Mouse (Mus musculus) ES-CJ7 (cell line): Measurements from ENCODE around the gene Mrpl14.

Experiments used
- DNase-seq: peaks from one replicate; pipeline ENCODE4 v3.0.0; 2011; ENCODE audit warnings: low read depth, low spot score

The Mrpl14 gene

GRCm38 (mm10) chr17:45686093-45686619 is at the start of gene Mrpl14:
Mrpl14 (plus strand) TSS chr17:45686322.
- peak; percentile 93 for DNase-seq

- DNase-seq = no peak
Measured at GRCm38 (mm10) chr17:45638596-45639295, 47.4 kb upstream of the Mrpl14 start.

- DNase-seq = no peak
Measured at GRCm38 (mm10) chr17:45641981-45642380, 44.1 kb upstream of the Mrpl14 start.

- peak; percentile 80 for DNase-seq
Measured at GRCm38 (mm10) chr17:45642701-45643100, 43.4 kb upstream of the Mrpl14 start.

GRCm38 (mm10) chr17:45644185-45644584 is 41.9 kb upstream of the Mrpl14 start:
- peak; percentile 50 for DNase-seq

- no peak for DNase-seq
Measured at GRCm38 (mm10) chr17:45653233-45653632, 32.9 kb upstream of the Mrpl14 start.

GRCm38 (mm10) chr17:45655820-45656219 is 30.3 kb upstream of the Mrpl14 start:
- DNase-seq = peak; percentile 88

- no peak for DNase-seq
Measured at GRCm38 (mm10) chr17:45659225-45659624, 26.9 kb upstream of the Mrpl14 start, which contains the start of gene Capn11. Capn11 (minus strand) TSS chr17:45659325.

GRCm38 (mm10) chr17:45663106-45663919 is 22.8 kb upstream of the Mrpl14 start:
- DNase-seq = peak; percentile 87

GRCm38 (mm10) chr17:45664608-45665007 is 21.5 kb upstream of the Mrpl14 start:
- DNase-seq = no peak

- peak; percentile 82 for DNase-seq
Measured at GRCm38 (mm10) chr17:45666091-45666490, 20.0 kb upstream of the Mrpl14 start.

- DNase-seq = no peak
Measured at GRCm38 (mm10) chr17:45667481-45667880, 18.6 kb upstream of the Mrpl14 start.

- DNase-seq = no peak
Measured at GRCm38 (mm10) chr17:45667986-45668385, 18.1 kb upstream of the Mrpl14 start.

- DNase-seq = no peak
Measured at GRCm38 (mm10) chr17:45671821-45672220, 14.3 kb upstream of the Mrpl14 start.

GRCm38 (mm10) chr17:45672598-45672997 is 13.5 kb upstream of the Mrpl14 start:
- DNase-seq = no peak

- DNase-seq = peak; percentile 63
Measured at GRCm38 (mm10) chr17:45678106-45678505, 8.0 kb upstream of the Mrpl14 start.

- DNase-seq = peak; percentile 52
Measured at GRCm38 (mm10) chr17:45680391-45680980, 5.6 kb upstream of the Mrpl14 start.

GRCm38 (mm10) chr17:45681588-45681987 is 4.5 kb upstream of the Mrpl14 start:
- peak; percentile 76 for DNase-seq

GRCm38 (mm10) chr17:45682843-45683242 is 3.3 kb upstream of the Mrpl14 start:
- no peak for DNase-seq

GRCm38 (mm10) chr17:45684667-45685131 is 1.4 kb upstream of the Mrpl14 start:
- DNase-seq = no peak

GRCm38 (mm10) chr17:45685171-45686092 is 690 bp upstream of the Mrpl14 start:
- DNase-seq = peak; percentile 56
